Mouse (Mus musculus) CD8-positive naive resting alpha-beta T cell, adult 2 months (primary cell): Measurements from ENCODE around the gene Grk5.
"Not testable (repeated sequence)": the region's sequence is repeated elsewhere in the genome, so short reads cannot be mapped to it uniquely, and the experiment has no call there.

Experiments
- DNase-seq, 2 experiments: peaks; one replicate each; pipeline ENCODE4 v3.0.0; 2022; ENCODE audit warnings: low read depth in 2 of 2, low spot score in 2 of 2

The Grk5 gene

GRCm38 (mm10) chr19:60910304-60910703 is 20.8 kb downstream of the Grk5 start:
- DNase-seq: no peak

GRCm38 (mm10) chr19:60911653-60912052 is 22.1 kb downstream of the Grk5 start:
- DNase-seq: no peak

- DNase-seq: no peak
These were observed 25.7 kb downstream of the Grk5 start for GRCm38 (mm10) chr19:60915236-60915635.

- DNase-seq: no peak
These were observed 26.3 kb downstream of the Grk5 start for GRCm38 (mm10) chr19:60915862-60916261.

- DNase-seq: no peak
These were observed 27.5 kb downstream of the Grk5 start for GRCm38 (mm10) chr19:60916869-60917570.

DNA sequence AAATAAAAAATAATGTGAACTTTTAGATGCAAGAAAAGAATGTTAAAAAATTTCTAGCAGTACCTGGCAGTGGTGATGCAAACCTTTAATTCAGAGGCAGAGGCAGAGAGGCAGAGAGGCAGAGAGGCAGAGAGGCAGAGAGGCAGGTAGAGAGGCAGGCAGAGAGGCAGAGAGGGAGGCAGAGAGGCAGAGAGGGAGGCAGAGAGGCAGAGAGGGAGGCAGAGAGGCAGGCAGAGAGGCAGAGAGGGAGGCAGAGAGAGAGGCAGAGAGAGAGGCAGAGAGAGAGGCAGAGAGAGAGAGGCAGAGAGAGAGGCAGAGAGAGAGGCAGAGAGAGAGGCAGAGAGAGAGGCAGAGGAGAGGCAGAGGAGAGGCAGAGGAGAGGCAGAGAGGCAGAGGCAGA is 35.0 kb downstream of the Grk5 start:
- DNase-seq: not testable (repeated sequence)

- no peak for DNase-seq
These were observed 45.5 kb downstream of the Grk5 start for GRCm38 (mm10) chr19:60935001-60935400.

DNA sequence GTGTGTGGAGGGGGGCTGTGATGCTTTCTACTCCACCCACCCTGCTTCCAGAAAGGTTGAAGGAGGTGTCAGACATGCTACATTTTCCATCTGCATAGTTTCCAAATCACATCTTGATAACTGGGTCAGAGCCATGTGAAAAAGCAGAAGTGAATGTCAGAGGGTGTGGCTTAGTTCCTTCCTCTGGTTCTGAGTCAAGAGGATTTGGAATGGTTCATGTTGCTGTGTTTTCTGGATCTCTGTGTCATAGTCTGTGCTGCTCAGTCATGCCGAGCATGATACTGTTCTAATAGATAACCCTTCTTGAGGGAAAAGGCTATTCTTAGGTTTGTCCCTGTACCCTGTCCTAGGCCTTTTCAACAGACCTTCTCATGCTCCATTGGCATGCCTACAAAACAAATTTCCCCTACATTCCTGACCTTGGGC is 50.4 kb downstream of the Grk5 start:
- no peak for DNase-seq

DNA sequence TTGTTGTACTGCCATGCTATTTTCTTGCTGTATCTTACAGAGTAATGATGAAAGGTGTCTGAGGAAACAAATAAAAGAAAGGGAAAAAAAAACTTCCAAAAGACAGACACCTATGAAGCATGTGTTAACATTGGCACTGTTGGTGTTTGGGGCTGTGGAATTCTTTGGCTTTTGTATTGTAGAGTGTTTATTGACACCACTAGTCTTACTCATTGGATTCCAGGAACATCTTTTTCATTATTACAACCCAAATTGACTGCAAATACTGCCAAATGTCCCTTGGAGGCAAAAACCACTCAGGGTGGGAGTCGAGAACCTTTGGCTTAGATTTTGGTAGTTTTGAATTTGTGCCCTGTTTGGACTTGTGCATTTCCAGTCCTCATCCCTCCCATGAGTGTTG is 51.3 kb downstream of the Grk5 start:
- no peak for DNase-seq

GRCm38 (mm10) chr19:60945801-60946311 is 56.3 kb downstream of the Grk5 start:
- no peak for DNase-seq

GRCm38 (mm10) chr19:60946656-60947055 is 57.1 kb downstream of the Grk5 start:
- no peak for DNase-seq

DNA sequence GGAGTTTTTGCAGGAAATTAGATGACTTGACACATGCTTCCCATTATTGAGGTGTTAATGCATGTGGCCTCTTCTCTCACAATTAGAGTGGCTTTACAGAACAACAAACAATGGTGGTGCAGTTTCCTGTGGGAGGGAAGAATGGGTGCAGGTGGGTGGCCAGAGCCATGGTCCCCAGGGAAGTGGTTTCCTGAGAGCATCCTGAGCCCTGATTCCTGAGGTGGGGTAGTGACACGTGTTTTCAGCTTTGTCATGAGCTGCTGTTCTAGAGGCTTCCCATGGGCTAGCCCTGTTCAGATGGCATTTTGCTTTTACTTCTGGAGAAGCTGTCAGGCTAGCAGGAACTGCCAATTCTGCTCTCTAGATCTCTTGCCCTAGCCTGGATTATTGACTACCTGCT is 59.4 kb downstream of the Grk5 start:
- no peak for DNase-seq

DNA sequence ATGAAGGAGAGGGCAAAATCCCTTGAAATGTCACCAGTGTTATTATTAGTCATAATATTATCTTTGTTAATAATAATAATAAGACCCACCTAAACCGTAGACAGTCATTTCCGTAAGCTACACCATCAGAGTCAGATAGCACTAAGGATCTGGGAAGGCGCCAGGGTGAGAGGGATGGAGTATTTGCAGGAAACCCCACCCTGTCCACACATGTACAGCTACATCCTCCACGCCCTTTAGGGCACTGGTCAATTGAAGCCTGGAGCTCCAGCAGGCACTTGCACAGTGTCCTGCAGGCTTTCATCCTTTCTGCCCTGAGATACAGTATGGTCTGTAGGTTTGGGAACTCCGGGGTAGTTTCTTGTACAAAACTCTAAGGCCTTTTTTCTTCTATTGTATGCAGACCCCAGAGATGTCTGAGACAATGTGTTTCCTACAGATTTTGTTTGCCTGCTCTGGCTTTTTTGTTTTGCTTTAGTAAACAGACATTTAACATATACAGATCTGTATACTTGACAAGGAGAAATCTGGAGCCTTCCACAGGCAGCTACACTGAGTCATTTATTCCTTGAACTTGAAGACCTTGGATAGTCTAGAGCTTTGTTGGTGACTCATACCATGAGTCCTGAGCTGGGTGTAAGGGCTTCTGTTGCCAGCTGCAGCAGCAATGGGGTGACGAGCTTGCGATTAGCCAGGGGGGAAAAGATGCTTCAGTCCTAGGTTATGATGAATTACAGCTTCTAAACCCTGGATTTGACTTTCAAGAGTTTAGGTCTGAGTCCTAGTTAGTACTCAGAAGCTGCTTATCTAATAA is 60.7 kb downstream of the Grk5 start:
- no peak for DNase-seq

GRCm38 (mm10) chr19:60955131-60955530 is 65.6 kb downstream of the Grk5 start:
- DNase-seq: no peak

DNA sequence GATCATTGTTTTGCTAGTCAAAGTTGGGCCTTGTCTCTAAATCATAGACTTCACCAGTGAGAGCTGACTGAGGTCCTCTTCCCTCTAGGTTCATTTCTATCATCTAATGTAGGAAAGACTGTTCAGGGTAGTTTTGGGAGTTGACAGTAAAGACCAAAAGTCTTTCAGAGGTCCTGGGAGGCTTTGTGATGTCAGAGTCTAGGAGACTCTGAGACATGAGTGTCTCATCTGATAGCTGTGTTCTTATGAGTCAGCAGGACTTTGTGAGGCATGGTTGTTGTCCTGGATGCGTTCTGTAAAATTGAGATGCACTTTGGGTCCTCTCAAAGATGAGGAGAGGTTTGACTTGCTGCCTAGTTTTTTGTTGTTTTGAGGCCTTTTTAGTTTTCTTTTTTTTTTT is 66.2 kb downstream of the Grk5 start:
- DNase-seq: no peak

DNA sequence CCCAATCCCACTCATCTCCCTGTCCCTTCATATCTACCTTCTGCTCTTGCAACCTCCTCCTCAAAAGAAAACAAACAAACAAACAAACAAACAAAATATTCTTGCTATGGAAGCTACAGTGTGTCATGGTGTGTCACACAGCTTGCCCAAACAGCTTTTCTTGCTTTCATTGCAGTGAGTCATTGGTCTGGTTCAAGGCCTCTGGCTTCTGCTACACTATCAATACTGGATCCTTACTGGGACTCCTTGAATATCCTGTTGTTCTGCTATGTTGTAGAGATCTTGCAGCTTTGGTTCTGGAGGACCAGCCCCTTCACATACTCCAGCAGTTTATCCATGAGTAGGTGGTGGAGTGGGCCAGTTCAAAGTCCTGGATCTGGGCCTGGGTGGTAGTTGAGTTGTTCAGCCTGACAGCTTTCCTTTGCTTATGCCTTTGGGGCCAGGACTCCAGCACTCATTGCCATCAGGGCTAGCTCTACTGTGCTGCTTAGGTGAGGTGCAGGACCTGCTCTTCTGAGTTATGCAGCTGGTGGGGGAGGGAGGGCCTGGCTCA is 66.7 kb downstream of the Grk5 start:
- DNase-seq: no peak

GRCm38 (mm10) chr19:60959706-60960230 is 70.2 kb downstream of the Grk5 start:
- no peak for DNase-seq

DNA sequence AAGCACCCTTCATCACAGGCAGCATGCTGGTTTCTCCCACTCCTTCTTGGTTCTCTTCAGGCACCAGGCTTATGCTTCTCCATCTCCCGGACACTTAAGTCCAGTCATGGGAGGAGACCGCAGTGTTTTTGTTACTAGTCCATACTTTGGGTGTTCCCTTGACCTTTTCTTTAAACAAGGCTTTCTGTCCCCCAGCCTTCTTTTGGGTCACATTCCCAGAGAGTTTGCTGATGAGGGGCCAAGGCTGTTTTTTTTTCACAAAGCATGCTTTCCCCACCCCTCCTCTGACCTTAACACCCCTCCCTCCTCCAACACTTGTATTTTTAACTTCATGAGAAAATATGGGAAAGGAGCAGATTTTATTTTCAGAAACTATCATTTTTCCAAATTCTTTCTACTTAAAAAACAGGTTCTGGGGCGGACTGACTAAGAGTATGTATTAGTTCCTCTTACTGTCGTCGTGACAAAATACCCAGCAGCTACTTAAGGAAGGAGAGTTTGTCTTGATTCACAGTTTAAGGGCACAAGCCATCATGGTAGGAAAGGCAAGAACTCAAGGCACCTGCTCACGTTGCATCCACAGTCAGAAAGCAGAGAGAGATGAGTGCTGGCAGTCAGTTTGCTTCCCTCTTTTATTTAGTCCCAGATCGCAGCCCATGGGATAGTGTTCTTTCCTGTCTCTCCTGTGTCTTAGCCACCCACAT is 73.0 kb downstream of the Grk5 start:
- DNase-seq: no peak

- no peak for DNase-seq
These were observed 78.4 kb downstream of the Grk5 start for GRCm38 (mm10) chr19:60967909-60968308.

GRCm38 (mm10) chr19:60970406-60970805 is 80.9 kb downstream of the Grk5 start:
- DNase-seq: no peak

DNA sequence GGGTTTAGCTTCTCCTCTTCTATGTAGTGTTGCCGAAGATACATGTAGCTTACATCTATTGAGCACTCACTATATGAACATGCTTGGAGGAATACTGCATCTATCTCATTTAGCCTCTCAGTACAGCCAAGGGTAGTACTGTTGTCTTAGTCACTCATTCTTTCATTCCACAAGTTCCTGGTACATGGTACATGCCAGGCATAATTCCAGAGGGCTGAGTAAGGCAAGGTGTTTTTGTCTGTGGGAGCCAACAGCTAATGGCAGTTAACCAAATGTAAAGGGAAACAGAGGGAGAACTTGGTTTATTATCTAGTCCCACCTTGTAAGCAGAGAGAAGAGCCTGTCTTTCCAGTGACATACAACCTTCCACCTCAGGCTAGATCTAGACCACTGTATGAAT is 82.0 kb downstream of the Grk5 start:
- no peak for DNase-seq
